Mouse (Mus musculus) natural killer cell, adult 2 months (primary cell): ENCODE measurements at regions not wholly inside any gene's neighbourhood (a gene's known extent, or its start where the extent isn't known, plus 50 kb on each side); places are given as distances from the start of the nearest gene placed in this dataset.
A peak's percentile ranks its signal among the peaks of the same experiment; 100 is the strongest.

Source experiments
- DNase-seq, 2 experiments: peaks; one replicate each; pipeline ENCODE4 v3.0.0; 2022; ENCODE audit warnings: low spot score in 2 of 2

- DNase-seq = no peak
Observed at GRCm38 (mm10) chr5:29870537-29870936, 134.8 kb upstream of the Gm5129 start.

- no peak for DNase-seq
Observed at GRCm38 (mm10) chr5:29875451-29875850, 137.5 kb upstream of the Il6 start.

GRCm38 (mm10) chr5:29887267-29887841, 125.6 kb upstream of the Il6 start:
- DNase-seq = no peak

GRCm38 (mm10) chr5:29892344-29892743, 120.6 kb upstream of the Il6 start:
- no peak for DNase-seq

- DNase-seq = no peak
Observed at GRCm38 (mm10) chr5:29892861-29893260, 120.1 kb upstream of the Il6 start.

- DNase-seq = peak in 1 of 2 experiments; percentile 2
Observed at GRCm38 (mm10) chr5:29893829-29894228, 119.1 kb upstream of the Il6 start.

- DNase-seq = no peak
Observed at GRCm38 (mm10) chr5:29894606-29895595, 118.0 kb upstream of the Il6 start.

- DNase-seq = no peak
Observed at GRCm38 (mm10) chr5:29897617-29898016, 115.3 kb upstream of the Il6 start.

GRCm38 (mm10) chr5:29901716-29902115, 111.2 kb upstream of the Il6 start:
- DNase-seq = no peak

- DNase-seq = no peak
Observed at GRCm38 (mm10) chr5:29920295-29920694, 92.6 kb upstream of the Il6 start.

- DNase-seq = no peak
Observed at GRCm38 (mm10) chr5:29925527-29925926, 87.4 kb upstream of the Il6 start.

- DNase-seq = no peak
Observed at GRCm38 (mm10) chr5:29927594-29927993, 85.3 kb upstream of the Il6 start.

- no peak for DNase-seq
Observed at GRCm38 (mm10) chr5:29929381-29929780, 83.5 kb upstream of the Il6 start.

- DNase-seq = no peak
Observed at GRCm38 (mm10) chr5:29947225-29947624, 65.7 kb upstream of the Il6 start.

- DNase-seq = no peak
Observed at GRCm38 (mm10) chr5:29948161-29948560, 64.8 kb upstream of the Il6 start.

GRCm38 (mm10) chr5:29950456-29951170, 62.3 kb upstream of the Il6 start:
- no peak for DNase-seq

GRCm38 (mm10) chr5:29951381-29952350, 61.2 kb upstream of the Il6 start:
- no peak for DNase-seq
